Mouse (Mus musculus): Measurements from ENCODE around the gene Fbrsl1. TPM values are rescaled to one million over a fixed set of nuclear protein-coding genes. Genes with fewer than 3 reads are reported as not detected.
A peak's percentile ranks its signal among the peaks of the same experiment; 100 is the strongest.
"Not testable (repeated sequence)": the region's sequence is repeated elsewhere in the genome, so short reads cannot be mapped to it uniquely, and the experiment has no call there.

The Fbrsl1 gene
- total RNA-seq, 2 experiments from 2014 or later, result 97.9 to 99.9 TPM

- no peak for DNase-seq (ENCODE audit: low spot score in 2 of 2)
Observed at GRCm38 (mm10) chr5:110455272-110455671, 7.0 kb upstream of the Fbrsl1 start.

DNA sequence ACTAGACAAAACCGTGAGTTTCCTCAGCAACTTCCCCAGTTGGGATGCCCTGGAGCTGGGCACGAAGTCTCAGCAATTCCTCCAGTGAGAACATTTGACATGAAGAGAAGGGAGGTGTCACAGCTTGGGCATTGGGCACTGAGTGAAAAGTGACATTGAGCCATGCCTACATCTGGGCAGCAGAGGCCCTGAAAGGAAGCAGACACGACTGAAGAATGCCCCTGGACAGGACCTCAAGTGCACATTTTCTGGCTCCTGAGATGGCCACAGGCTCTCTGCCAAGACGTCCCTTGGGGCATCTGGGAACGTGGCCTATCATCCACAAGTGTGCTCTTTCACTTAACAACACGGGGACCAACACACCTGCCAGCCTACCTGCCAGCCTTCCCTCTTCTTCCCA, 991 bp upstream of the Fbrsl1 start:
- DNase-seq (ENCODE audit: low spot score in 2 of 2), result no peak

DNA sequence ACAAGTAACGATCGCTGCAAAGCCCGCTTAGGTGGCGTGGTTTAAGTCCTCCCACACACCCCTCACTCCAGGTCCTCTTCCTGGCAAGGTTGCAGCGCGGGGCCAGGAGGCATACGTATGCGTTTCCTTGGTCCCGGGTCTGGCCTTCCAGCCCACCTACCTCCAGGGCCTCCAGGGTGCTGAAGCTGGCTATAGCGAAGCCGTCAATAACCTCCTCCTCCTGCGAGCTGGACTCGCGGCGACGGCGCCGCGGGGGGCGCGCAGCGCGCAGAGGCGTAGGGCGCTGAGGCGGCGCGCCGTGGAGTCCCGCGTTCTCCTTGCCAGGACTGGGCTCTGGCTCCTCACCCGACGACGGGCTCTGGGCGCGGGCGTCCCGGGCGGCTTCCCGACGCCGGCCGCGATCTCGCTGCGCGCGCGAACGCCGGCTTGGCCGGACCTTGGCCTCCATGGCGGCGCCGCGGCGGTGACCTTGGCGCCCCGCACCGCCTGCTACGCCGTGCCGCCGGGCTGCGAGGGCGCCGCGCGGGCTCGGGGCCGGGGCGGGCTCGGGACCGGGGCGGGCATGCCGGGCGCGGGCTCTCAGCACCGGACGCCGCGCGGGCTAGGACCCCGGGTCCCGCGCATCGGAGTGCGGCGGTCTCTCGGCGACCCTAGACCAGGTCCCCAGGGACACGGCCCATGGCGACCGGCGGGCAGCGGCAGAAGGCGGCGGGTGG, 425 bp downstream of the Fbrsl1 start:
- DNase-seq (ENCODE audit: low spot score in 2 of 2), result no peak

DNA sequence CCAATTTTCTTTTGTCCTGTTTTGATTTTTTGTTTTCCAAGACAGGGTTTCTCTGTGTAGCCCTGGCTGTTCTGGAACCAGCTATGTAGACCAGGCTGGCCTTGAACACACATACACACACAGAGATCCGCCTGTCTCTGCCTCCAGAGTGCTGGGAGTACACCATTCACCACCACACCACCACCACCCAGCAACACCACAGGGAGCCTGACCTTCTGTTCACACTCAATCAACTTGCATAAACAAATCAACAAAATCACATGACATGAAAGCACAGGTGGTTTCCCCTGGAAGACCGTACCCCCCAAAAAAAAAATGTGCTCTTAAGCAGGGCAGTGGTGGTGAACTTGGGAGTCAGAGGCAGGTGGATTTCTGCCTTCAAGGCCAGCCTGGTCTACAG, 3.8 kb downstream of the Fbrsl1 start:
- no peak for DNase-seq (ENCODE audit: low spot score in 2 of 2)

DNA sequence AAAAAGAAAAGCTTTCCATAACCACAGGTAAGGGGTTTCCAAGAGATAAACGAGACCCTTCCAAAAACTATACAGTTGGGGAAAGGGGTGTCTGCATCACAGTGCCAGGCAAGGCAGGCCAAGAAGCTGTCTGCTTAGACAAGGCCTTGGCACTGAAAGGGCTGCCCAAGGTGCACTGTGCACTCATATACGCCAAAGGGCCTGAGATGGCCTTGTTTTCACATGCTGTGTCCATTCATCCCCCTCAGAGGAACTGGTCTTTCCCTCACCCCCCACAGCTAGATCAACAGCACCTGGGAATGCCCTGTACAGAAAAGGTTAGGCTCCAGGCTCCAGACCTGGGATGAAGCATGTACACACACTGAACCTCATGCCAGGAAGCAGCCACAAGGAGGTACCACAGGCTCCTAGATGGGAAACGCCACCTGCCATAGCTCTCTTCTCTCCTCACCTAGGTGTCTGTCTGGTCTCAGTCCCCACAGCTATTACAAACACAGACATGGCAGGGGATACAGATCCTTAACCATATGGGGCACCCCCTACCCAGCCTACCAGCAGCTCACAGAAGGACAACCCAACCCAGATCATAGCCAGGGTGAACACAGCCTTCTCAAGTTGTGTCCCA, 5.2 kb downstream of the Fbrsl1 start:
- DNase-seq (ENCODE audit: low spot score in 2 of 2), result no peak

DNA sequence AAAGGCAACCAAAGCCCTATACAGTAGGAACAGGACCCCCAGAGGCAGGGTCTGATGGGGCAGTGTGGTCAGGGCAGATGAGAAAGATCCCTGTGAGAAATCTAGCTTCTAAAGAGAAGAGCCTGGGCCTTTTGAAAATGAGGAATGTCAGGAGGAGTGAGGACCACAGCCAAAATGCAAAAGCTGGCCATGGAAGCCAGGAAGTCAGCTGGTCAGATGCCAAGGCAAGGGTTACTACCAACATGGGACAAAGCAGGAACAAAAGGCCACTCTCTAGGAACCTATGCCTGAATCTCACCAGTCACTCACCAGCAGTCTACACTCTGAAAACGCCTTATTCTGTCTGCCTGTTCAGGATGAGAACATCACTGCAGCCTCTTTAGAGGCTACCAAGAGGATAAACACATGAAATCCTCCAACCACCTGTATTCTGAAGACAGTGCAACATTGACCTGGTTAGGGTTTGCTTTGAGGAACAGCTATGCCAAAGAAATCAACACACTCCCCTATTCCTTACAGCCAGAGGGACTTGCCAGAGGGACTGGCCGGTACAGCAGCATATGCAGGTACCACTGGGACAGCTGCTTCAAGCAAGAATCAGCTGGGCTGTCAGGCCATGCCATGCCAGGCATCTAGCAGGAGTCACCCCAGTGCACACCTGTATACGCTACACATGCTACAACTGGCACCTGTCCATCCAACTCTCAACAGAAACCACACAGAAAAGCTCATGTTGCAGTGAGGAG, 8.6 kb downstream of the Fbrsl1 start:
- DNase-seq (ENCODE audit: low spot score in 2 of 2), result no peak

- DNase-seq (ENCODE audit: low spot score in 2 of 2), result no peak
Observed at GRCm38 (mm10) chr5:110438591-110438990, 9.7 kb downstream of the Fbrsl1 start.

DNA sequence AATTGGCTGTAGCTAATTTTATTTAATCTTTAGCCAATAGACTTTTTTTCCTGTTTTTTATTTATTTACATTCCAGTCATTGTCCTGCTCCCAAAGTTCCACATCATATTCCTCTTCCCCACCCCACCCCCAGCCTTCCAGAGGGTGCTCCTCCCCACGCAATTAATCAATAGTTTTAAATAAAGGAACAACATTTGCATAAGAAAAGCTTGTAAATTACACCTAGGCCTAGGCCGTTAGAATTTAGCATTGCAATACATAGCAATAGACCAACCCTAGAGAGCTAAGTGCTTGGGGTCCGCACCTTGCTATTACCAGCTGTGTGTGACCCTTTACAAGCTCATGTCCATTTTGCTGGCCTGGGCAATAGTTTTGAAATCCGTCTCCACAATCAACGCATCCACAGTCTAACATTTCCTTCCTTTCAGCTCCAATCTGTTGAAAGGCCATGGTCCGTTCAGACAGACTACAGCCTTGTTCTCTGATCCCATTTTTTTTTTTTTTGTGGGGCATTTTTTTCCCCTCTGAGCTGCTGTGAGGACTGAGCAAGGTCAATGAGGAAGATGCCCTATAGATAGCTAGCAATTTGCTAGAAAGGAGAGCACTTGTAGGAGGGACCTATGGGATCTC, 10.6 kb downstream of the Fbrsl1 start:
- DNase-seq (ENCODE audit: low spot score in 2 of 2), result no peak

DNA sequence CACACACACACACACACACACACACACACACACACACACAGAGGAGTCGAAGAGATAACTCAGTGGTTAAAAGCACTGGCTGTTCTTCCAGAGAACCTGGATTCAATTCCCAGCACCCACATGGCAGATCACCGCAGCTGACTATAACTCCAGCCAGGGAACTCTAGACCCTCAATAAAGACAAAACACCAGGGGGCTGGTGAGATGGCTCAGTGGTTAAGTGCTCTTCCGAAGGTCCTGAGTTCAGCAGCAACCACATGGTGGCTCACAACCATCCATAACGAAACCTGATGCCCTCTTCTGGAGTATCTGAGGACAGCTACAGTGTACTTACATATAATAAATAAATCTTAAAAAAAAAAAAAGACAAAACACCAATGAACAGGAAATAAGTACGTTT, 12.1 kb downstream of the Fbrsl1 start:
- DNase-seq (ENCODE audit: low spot score in 2 of 2), result not testable (repeated sequence)

- no peak for DNase-seq (ENCODE audit: low spot score in 2 of 2)
Observed at GRCm38 (mm10) chr5:110434816-110435215, 13.5 kb downstream of the Fbrsl1 start.

DNA sequence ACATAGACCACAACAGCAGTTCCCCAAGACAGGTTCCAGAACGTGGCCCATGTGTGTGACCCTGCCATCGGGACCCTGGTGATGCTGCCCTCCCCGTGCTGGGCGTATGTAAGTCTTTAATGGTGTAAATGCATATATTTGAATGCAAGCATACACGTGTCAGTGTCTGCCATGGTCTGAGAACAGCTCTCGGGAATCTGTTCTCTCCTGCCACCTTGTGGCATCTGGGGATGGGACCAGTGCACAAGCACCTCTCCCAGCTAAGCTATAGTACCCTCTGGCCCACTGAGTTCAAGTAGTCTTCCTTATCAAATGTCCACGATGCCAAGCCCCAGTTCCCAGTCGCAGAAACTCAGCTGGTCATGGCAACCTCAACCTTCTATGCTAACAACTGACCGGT, 19.3 kb downstream of the Fbrsl1 start:
- DNase-seq (ENCODE audit: low spot score in 2 of 2), result peak in 1 of 2 experiments; percentile 36

DNA sequence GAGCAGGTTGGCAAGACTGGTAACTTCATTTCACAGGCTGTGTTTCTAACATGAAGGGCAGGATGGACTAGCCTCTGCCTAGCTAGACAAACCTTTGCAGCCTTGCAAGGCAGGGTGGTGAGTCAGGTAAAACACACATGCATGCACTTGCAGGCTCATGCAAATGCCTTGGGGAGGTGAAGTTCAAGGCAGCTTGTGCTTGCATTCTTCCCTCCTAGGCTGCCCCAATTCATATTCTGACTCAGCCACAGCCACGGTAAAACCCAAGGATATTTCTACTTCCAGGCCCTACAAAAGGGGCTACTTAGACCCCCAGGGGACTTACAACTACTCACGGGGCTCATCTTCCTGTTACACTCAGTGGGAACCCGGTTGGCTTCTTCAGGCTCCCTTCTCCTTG, 20.0 kb downstream of the Fbrsl1 start:
- no peak for DNase-seq (ENCODE audit: low spot score in 2 of 2)

DNA sequence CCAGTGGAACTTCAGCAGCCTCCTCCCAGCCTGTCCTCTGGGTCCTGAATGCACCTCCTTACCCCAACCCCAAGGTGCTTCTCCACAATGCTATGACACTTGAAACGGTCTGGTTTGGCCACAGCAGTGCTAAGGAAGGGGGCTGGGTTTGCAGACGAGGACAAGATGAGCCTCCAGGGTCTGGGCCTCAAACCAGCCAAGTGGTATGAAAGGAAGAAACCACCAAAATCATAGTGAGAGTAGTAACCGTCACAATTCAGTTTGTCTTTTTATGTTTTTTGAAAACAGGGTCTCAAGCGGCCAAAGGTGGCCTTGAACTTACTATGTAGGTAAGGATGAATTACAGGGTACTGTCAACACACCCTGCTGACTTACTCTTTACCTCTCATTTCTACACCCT, 23.1 kb downstream of the Fbrsl1 start:
- no peak for DNase-seq (ENCODE audit: low spot score in 2 of 2)

DNA sequence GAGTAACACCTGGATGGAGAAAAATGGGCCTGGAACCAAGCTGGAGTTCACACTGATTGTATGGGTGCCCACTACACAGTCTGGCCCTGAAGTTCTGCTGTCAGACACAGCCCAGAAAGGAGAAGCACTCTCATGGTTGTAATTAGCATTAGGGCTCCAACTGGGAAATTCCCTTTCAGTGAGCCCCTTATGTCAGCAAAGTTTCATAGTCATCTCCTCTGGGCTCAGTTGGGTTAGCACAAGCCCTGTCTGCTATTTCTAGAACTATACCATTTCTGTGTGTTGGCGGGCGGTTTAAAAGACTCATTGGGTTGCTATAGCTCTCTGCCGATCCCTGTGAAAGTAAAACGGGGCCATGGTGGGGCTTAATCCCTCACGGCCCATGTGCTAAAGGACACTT, 24.1 kb downstream of the Fbrsl1 start:
- DNase-seq (ENCODE audit: low spot score in 2 of 2), result no peak

- DNase-seq (ENCODE audit: low spot score in 2 of 2), result no peak
Observed at GRCm38 (mm10) chr5:110421393-110421792, 26.9 kb downstream of the Fbrsl1 start.

GRCm38 (mm10) chr5:110420950-110421349, 27.4 kb downstream of the Fbrsl1 start:
- DNase-seq (ENCODE audit: low spot score in 2 of 2), result no peak

DNA sequence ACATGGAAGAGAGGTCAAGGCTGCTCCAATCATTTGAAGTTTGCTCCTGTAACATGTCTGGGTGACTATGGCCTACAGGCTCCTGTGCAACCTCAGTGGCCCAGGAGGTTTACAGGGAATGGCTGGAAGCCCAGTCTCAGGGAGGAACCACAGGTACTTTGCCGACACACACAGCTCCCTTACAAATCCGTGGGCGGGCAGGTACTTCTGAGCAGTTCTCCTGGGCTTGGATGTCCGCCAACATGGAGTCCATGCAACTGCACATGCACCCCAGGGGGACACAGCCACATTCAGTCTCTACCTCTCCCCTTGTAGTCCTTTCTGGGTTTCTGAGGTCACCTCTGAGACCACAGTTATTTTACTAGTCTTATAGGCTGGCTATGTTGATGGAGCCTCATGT, 28.1 kb downstream of the Fbrsl1 start:
- DNase-seq (ENCODE audit: low spot score in 2 of 2), result no peak

DNA sequence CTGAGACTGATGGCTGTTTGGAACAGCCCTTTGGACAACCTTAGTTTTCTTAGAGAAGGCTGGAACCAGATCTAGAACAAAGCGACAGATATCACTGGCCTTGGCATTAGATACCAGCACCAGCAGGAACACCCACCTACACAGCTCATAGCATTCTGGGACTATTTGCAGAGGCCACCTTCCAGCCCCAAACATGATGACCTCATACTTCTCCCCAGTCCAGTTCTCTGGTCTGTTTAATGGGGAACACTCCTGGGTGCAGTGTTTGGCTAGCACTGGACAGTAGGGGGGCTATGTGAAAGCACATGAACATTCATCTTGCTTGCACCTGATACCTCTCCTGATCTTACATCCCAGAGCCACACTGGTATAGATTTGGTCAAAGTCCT, 29.8 kb downstream of the Fbrsl1 start:
- DNase-seq (ENCODE audit: low spot score in 2 of 2), result no peak

GRCm38 (mm10) chr5:110417756-110418522, 30.4 kb downstream of the Fbrsl1 start:
- peak in 1 of 2 experiments; percentile 36 for DNase-seq (ENCODE audit: low spot score in 2 of 2)

- peak in 1 of 2 experiments; percentile 26 for DNase-seq (ENCODE audit: low spot score in 2 of 2)
Observed at GRCm38 (mm10) chr5:110416825-110417401, 31.4 kb downstream of the Fbrsl1 start.
